Mouse (Mus musculus) urinary bladder, postnatal 4 days (tissue): ENCODE data around the gene Zswim5.
A peak's percentile ranks its signal among the peaks of the same experiment; 100 is the strongest.

Source experiments
- DNase-seq, 2 experiments: peaks; one replicate each; pipeline ENCODE4 v3.0.0; 2021 to 2022; ENCODE audit warnings: low spot score in 2 of 2

Zswim5 gene

DNA sequence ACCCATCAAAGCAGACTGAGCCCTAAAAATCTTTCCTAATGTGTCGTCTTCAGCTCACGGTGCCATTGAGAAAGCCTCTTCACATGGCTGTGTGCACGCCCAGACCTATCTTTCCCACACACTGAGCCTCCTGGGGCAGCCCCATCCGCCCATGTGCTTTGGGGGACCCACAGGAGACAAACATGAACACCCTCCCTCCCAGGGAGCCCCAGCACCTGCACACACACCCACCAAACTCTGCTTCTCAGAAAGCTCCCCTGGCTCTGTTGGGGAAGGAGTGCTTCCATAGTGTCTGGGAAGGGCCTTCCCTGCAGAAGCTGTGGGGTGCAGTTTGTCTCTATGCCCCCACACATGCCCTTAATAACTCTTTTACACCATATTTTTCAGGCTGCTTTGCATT lies 127.5 kb downstream of the Zswim5 start:
- no peak for DNase-seq

DNA sequence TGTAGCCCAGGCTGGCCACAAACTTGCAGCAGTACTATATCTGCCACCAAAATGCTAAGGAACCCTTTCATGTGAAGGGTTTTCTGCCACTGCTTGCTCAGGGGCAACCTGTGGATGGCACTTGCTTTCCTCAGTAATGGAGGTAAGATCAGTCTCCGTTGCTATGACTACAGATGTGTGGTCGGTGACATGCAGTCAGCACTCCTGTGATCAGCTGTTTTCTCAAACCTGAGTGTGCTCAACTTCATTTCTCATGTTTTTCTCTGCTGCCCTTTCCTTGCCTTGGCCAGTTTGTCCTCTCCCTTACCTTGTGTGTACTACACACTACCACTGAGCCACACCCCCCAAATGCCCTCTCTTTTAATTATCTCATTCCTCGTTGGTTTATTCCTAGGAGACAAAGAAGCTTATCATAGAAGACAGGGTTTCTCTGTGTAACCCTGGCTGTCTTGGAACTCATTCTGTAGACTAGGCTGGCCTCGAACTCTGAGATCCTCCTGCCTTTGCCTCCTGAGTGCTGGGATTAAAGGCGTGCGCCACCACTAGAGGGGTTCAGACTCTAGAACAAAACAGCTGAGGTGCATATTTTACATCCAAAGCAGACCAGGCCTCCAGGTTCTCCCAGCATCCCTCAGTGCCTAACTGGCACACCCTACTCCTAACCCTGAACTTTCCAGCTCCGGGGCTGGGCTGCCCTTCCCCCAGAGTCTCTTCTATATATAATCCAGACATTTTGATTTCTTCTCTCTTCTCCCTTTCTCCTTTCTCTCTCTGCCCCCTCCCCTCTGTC lies 128.6 kb downstream of the Zswim5 start:
- DNase-seq: no peak

DNA sequence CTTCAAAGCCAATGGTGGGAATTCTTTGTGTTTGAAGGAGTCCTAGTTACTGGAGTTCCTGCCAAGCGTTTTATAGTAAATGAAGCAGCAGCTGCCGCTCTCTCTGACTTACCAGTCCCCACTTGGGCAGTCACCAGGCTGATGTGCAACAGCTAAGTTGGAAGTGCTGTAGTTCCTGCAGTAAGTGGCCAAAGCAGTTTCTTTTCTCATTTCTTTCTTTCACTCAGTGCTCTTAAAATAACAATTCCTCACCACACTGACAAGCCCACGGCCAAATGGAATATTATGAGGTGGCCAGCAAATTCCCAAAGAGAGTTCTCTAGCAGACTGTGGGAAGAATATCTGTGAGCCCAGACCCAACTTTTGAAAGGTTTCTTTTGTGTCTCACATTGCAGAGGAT lies 129.9 kb downstream of the Zswim5 start:
- no peak for DNase-seq

DNA sequence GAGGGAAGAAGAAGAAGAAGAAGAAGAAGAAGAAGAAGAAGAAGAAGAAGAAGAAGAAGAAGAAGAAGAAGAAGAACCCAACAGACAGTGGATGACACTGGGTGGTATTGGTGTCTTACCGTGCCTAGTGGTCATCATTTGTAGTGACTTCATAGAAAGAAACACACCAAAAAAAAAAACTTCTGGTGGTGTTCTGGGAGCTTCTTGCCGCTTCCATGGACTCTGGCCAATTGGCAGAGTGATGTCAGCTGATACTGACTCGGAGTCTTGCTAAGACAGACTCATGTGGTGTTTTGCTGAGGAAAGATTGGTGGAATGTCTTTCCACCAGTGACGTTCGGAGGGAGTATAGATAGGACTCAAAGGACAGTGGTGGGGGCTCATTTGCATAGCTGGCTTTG lies 133.1 kb downstream of the Zswim5 start:
- DNase-seq: no peak

DNA sequence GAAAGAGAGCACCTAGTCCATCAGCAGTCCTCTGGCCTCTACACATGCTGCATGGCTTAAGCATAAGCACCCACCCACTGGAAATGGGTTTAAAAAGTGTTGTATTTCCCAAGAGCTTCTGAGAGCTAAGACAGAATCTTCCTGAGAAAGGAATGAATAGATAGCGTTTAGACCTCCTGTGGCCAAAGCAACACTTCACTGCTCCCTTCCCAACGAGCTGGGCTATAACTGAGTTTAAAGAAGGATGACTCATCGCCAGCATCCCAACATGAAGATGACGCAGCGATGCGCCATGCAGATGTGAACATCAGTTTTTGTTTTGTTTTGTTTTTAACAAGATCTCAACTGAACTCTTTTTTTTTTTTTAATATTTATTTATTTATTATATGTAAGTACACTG lies 136.4 kb downstream of the Zswim5 start:
- no peak for DNase-seq

DNA sequence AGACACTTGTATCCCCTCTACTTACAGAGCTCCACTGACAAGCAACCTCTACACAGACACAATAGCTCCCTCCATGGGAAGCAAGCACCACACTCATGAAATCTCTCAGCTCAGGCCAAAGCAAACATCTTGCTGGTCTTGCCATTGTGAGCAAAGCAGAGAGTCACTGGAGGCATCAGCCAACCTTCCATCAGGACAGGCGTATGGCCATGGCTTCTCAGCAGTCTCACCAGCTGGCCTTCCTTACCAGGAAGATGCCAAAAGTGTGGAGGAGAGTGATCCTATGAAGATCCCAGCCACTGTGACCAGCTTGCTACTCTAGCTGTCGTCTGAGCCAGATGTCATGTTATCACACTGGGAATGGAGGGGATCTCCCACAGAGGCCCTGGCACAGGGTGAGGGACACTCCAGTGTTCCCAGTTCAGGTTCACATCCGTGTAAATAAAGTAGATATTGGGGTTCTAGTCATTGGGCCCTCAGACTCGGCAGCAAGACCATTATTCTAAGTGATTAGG lies 137.8 kb downstream of the Zswim5 start:
- DNase-seq: no peak

DNA sequence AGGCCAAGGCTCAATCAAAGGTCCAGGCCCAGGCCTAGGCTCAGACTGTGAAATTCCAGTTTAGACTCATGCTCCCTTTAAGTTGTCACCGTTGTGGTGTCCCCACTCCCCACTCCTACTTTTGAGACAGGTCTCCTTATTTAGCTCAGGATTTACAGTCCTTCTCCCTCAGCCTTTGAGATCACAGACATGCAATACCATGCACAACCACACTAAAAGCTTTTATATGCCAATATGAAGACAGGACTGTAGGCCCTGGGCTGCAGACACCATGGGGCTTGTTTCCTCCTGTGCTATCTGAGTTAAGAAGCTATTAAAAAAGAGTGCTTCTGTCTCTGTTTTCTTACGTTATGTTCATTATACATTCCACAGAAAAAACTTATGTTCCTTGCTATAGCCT lies 140.6 kb downstream of the Zswim5 start:
- no peak for DNase-seq

DNA sequence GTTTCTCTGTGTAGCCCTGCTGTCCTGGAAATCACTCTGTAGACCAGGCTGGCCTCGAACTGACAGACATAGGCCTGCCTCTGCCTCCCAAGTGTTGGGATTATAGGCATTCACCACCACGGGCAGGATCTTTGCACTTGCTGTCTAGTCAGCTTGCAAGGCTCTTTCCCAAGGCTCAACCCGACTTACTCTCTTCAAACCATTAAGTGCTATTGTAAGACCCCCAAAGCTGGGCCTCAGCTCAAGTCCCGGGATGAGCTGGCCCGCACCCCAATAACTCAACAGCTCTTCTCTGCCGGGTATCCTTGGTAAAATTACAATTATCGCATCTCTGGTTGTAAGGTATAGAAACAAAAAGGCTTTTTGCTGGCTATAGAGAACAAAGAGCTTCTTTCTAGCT lies 141.2 kb downstream of the Zswim5 start:
- DNase-seq: no peak

DNA sequence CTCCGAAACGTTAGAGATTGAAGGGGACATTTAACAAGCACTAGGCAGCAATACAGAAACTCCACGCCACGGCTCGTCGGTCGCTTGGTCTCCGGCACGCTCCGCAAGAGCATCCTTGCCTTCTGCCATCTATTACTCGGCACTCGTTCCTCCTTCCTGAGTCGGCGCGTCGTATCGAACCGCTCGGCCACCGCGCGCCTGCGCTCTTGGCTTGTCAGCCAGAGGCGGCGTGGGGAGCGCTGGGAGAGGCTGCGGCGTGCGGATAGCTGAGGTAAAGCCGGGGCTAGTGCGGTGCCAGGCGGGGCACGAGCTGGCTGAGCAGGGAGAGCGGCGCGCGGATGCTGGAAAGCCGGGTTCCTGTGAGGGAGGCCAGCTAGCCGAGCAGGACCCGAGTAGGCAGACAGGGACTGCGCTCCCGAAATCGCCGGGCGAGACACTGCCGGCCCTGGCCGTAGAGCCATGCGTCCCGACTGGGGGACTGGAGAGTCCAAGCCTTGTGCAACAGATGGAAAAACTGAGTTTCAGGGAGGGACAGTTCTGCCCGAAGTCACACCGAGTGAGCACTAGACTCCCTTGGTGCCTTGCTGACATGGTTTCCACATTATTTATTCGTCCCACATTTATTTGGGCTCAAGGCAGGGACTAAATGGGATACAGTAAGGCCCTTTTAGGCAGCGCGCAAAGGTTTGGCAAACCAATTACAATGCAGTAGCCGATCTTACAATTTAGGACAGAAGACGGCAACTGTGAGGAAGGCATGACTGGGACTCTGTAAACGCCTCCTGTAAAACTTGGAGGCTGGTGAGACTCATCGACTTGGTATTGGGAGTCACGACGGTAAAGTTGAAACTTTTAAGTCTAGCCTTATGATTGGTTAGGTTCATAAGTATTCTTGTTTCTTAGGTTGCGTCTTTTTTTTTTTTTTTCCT lies 142.3 kb downstream of the Zswim5 start, which contains the start of gene Eif2b3:
Eif2b3 (plus strand) TSS at position 197 of the 929 bp plus-strand sequence.
- peak; percentile 82 to 88 for DNase-seq

DNA sequence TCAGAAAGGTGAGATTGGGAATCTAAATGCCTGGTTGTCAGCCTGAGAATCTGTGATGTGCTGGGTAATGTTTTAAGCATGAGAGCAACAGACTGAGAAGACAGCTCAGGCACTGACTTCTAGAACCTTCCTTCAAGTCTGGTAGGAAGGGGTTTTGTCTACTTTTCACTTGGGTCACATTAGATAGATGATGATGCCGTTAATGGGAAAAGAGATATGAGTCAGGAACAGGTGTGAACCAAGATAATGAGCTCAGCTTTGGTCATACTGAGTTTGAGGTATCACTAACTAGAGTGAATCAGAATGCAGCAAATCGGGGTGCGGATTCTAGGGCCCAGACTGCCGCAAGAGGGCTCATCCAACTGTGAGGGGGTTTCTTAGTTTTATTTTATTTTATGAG lies 146.3 kb downstream of the Zswim5 start:
- DNase-seq: no peak

DNA sequence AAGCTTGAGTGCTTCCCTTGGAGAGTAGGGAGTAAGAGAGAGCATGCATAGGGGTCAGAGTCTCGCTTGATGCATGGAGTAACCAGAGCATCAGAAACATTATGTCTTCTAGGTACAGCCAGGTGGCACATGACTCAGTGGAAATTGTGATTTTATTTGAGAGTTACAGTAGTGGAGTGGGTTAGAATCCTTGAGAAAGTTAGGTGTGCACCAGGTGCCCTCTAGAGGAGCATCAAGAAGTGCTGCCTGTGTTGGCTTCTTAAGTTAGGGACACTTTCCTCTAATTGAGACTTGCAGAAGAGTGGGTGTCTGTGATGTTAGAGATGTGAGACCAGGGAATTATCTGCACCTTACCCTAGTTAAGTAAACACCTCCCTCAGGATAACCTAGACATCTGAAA lies 153.9 kb downstream of the Zswim5 start:
- no peak for DNase-seq
